Mouse (Mus musculus) liver, adult 2 months (tissue): ENCODE results near the gene BC052040. TPM values are rescaled to one million over a fixed set of nuclear protein-coding genes. Genes with fewer than 3 reads are reported as not detected.

Experiments
- DNase-seq: peaks from one replicate; pipeline ENCODE4 v3.0.0-alpha.2; 2011; ENCODE audit warnings: low read depth, low spot score; ENCODE audit errors: extremely low read depth
- H3K27ac ChIP-seq: fragments of 200-500 bp; replicated peaks from 2 replicates; pipeline ENCODE4 v1.5.1; 2012; ENCODE audit warnings: low read depth, mild to moderate bottlenecking, control low read depth, inconsistent platforms, low read length; ENCODE audit not compliant: insufficient read depth
- H3K27me3 ChIP-seq: fragments of 200-500 bp; 2 replicates; pipeline ENCODE4 v1.6.1; 2012; ENCODE audit warnings: mild to moderate bottlenecking, moderate library complexity, low read length, inconsistent platforms; ENCODE audit not compliant: control insufficient read depth, insufficient read depth
- H3K36me3 ChIP-seq: fragments of 200-500 bp; 2 replicates; pipeline ENCODE4 v1.6.1; 2012; ENCODE audit warnings: low read length, inconsistent platforms; ENCODE audit not compliant: control insufficient read depth, insufficient read depth
- H3K4me1 ChIP-seq: fragments of 200-500 bp; 2 replicates; pipeline ENCODE4 v1.6.1; 2011; ENCODE audit warnings: low read length; ENCODE audit not compliant: control insufficient read depth, insufficient read depth
- H3K4me3 ChIP-seq: fragments of 200-500 bp; 2 replicates; pipeline ENCODE4 v1.5.1; 2011; ENCODE audit warnings: low read depth, mild to moderate bottlenecking, control low read depth, low read length, moderate library complexity; ENCODE audit not compliant: insufficient read depth
- H3K79me2 ChIP-seq: fragments of 200-500 bp; 2 replicates; pipeline ENCODE4 v1.6.1; 2012; ENCODE audit warnings: inconsistent platforms, mild to moderate bottlenecking, low read length, moderate library complexity; ENCODE audit not compliant: control insufficient read depth, insufficient read depth
- H3K9ac ChIP-seq: fragments of 200-500 bp; 2 replicates; pipeline ENCODE4 v1.6.1; 2012; ENCODE audit warnings: low read depth, mild to moderate bottlenecking, control low read depth, inconsistent platforms, low read length
- CTCF ChIP-seq: fragments of 200-500 bp; IDR thresholded peaks from 2 replicates; pipeline ENCODE4 v1.5.1; 2011; ENCODE audit warnings: low read depth, low read length, control low read depth
- POLR2A ChIP-seq: fragments of 200-500 bp; IDR thresholded peaks from 2 replicates; pipeline ENCODE4 v1.6.1; 2011; ENCODE audit warnings: low read length, control low read depth; ENCODE audit not compliant: insufficient read depth; ENCODE audit errors: extremely low read depth
- WGBS: fragments of 180-500 bp; shearing (Covaris S2); methylation state at CpG from one replicate; pipeline ENCODE4 v1.1.7; 2018; 5-methylcytosine and 5-hydroxymethylcytosine counted together
- polyA plus RNA-seq: library from polyadenylated mRNA; depleted of rRNA; stranded (reverse); fragments of >200 nt; gene quantifications from 2 replicates; pipeline ENCODE4 v1.2.3, GENCODE M21; 2012
- total RNA-seq: library from RNA; depleted of rRNA; stranded (reverse); fragments of >200 nt; gene quantifications from 2 replicates; pipeline ENCODE4 v1.2.3, GENCODE M21; 2014

The BC052040 gene
- total and polyA plus RNA-seq, 2 experiments = 1.6 to 2.5 TPM

DNA sequence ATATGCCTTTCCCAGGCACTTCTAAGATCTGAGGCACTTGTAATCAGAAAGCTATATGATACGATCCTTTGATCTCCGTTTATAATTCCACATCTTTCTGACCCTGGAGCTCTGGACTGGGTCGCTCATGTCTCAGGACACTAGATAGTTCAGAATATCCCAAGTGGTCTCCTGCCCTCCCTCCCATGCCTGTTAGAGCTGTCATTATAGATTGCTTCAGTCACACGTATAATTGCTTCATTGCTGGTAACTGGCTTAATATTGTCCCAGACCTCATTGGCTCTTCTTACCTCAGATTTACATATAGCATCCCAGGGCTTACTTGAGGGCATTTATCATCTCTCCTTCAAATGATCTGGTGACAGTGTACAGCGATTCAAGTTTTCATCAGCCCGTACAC lies 149.0 kb downstream of the BC052040 start:
- Histone ChIP-seq H3K27ac (no peak overlapping the region), H3K4me3 (no peak overlapping the region), H3K36me3 (no peaks in the 10 kb centered on the region), H3K79me2 (no peaks in the 10 kb centered on the region), H3K27me3 (no peaks in the 10 kb centered on the region), H3K4me1 (no peaks in the 10 kb centered on the region), H3K9ac (no peak overlapping the region)
- no peak for DNase-seq
- no peak for TF ChIP-seq POLR2A
- no peak for TF ChIP-seq CTCF
- WGBS = 94% methylated on average over 6 of the region's 6 CpGs

DNA sequence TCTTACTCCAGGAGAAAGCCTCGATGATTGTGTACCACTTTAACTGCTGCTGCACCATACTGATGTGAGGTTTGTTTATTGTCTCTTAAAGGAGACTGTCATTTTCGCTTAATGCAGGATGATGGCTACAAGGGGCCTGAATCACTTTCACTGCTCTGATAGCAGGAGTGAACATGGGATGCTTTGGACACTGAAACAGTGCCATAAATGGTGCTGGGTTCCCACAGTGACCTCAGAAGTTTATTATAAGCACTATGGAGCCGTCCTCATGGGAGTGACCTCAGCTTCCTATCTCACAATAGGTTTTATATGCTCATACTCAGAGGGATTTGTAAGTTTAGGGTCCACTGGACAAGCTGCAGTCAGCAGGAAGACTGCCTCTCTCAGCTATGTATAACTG lies 149.7 kb downstream of the BC052040 start:
- Histone ChIP-seq H3K36me3 (no peaks in the 10 kb centered on the region), H3K9ac (no peak overlapping the region), H3K27ac (no peak overlapping the region), H3K79me2 (no peaks in the 10 kb centered on the region), H3K4me3 (no peak overlapping the region), H3K27me3 (no peaks in the 10 kb centered on the region), H3K4me1 (no peaks in the 10 kb centered on the region)
- no peak for DNase-seq
- WGBS = 86% methylated on average over 3 of the region's 3 CpGs
- no peak for TF ChIP-seq CTCF
- TF ChIP-seq POLR2A = no peak

DNA sequence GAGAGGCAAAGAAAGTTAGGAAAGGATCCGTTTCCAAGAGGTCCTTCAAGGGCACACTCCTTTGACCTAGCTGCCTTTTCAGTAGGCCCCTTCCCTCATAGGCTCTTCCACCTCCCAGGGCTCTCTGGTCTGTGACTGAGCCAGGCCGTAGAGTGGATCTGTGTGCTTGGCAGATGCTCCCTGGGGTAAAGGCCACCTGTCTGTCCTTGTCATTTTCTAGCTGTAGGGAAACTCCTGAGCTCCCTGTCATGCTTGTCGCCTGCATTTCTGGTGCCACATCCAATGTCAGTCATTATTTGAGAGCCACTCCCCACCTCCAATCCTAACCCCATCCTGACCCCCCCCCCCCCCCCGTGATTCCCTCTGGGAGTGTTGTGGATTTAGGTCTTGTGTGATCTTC lies 151.1 kb downstream of the BC052040 start:
- TF ChIP-seq CTCF (no peak), POLR2A (no peak)
- no peak for DNase-seq
- WGBS = 88% methylated on average over 4 of the region's 4 CpGs

DNA sequence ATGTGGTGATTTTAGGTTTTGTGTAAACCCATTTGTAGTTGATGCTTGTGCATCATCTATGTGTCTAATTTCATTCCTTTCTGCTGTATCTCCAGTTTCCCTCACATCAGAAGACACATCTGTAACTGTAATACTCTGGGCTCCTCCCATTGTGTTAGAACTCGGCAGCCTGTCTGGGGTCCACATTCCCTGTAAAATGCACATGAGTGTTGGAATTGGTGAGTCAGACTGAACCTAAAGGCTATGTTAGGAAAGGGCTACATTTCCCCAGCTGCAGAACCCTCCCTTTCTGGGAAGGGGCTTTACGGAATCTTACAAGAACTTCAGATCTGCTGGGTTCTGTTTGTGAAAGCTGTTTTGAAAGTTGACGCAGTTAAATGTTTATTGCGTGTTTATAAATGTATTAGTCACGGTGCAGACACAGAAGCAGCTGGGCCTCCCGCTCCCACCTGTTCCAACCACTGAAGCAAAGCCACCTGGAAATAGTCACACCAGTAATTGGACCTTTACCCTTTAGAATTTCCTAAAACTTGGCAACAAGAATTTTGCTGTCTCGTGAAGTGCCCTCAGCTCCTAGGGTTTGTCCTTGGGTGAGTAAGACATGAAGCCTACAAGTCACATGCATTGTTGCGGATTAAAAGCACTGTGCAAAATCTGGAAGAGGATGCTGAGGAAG lies 151.6 kb downstream of the BC052040 start:
- Histone ChIP-seq H3K79me2 (no peaks in the 10 kb centered on the region), H3K9ac (no peak overlapping the region), H3K27ac (no peak overlapping the region), H3K36me3 (no peaks in the 10 kb centered on the region), H3K4me3 (no peak overlapping the region), H3K4me1 (no peaks in the 10 kb centered on the region), H3K27me3 (no peaks in the 10 kb centered on the region)
- no peak for DNase-seq
- TF ChIP-seq CTCF (no peak), POLR2A (no peak)
- 96% methylated on average over 8 of the region's 8 CpGs for WGBS

More for the DNA sequence above, 151.1 kb downstream of the BC052040 start:
- H3K9ac ChIP-seq = no peak overlapping the region
- H3K4me1 ChIP-seq = no peaks in the 10 kb centered on the region
- H3K79me2 ChIP-seq = no peaks in the 10 kb centered on the region
- H3K4me3 ChIP-seq = no peak overlapping the region
- H3K27ac ChIP-seq = no peak overlapping the region
- H3K27me3 ChIP-seq = no peaks in the 10 kb centered on the region
- no peaks in the 10 kb centered on the region for H3K36me3 ChIP-seq

DNA sequence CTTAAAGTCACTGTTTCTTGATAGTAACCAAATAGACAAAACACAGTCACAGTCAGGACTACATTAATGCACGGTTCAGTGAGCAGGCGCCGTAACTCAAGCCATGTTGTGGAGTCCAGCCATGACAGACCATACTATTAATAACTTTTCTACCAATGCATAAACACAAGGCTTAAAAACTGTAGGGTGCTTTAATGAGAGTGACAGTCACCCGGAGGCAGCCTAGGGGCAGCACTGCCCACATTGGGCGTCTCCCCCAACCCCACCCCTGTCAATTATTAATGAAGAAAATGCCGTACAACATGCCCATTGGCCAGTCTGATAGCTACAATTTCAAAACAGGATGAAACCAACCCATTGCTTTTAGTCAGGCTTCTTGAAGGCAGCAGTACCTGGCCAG lies 153.3 kb downstream of the BC052040 start:
- Histone ChIP-seq H3K36me3 (no peaks in the 10 kb centered on the region), H3K27me3 (no peaks in the 10 kb centered on the region), H3K4me3 (no peak overlapping the region), H3K4me1 (no peaks in the 10 kb centered on the region), H3K9ac (no peak overlapping the region), H3K79me2 (no peaks in the 10 kb centered on the region), H3K27ac (no peak overlapping the region)
- no peak for DNase-seq
- WGBS = 97% methylated on average over 6 of the region's 6 CpGs
- TF ChIP-seq POLR2A (no peak), CTCF (no peak)

DNA sequence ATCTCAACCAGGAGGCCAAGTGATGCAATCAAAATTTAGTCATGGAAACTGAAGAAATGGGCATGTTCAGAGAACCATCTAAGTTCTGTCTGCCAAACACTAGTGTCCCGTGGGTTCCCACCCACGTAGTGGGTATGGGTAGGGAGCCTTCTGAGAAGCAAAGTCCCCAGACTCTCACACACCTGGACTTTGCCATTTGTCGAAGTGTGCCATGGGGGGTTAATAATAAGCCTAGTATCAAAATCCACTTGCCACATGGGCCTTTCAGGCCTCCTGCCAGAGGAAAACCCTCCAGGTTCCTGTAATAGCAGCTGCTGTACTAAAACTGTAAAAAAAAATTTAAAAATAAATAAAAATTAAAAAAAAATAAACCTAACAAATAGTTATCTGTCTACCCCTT lies 154.9 kb downstream of the BC052040 start:
- H3K79me2 ChIP-seq = no peaks in the 10 kb centered on the region
- WGBS = 53% methylated on average over 3 of the region's 3 CpGs
- no peak overlapping the region for H3K27ac ChIP-seq
- no peaks in the 10 kb centered on the region for H3K4me1 ChIP-seq
- H3K9ac ChIP-seq = no peak overlapping the region
- DNase-seq = no peak
- H3K27me3 ChIP-seq = no peaks in the 10 kb centered on the region
- no peak for TF ChIP-seq CTCF
- no peak for TF ChIP-seq POLR2A
- no peak overlapping the region for H3K4me3 ChIP-seq
- H3K36me3 ChIP-seq = no peaks in the 10 kb centered on the region
